Mouse (Mus musculus): Measurements from ENCODE around the gene Ppbp. TPM values are rescaled to one million over a fixed set of nuclear protein-coding genes. Genes with fewer than 3 reads are reported as not detected.
A peak's percentile ranks its signal among the peaks of the same experiment; 100 is the strongest.

Gene Ppbp
- polyA plus RNA-seq, 1 experiment, result 487 TPM

DNA sequence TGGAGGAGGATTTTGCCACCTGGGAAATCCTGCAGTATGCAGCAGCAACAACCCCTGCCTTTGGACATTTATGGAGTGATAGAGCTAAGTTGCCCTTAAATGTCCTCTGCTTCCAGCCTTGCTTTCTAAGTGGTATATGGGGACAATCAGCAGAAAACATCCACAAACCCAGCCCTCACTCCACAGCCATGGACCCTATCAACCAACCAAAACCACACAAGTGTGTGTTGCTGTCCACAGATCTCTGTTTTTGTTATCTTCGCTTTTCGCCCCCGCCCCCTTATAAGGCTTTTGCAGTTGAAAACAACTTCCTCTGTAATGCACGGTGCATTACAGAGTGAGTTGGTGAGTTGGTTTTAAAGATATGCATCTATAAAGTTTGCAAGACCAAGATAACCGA is 7.2 kb downstream of the Ppbp start:
- TF ChIP-seq POLR2A (IDR thresholded peaks at IDR 0.05; ENCODE audit: borderline replicate concordance, control insufficient read depth, low read depth, low read length) (no peak), CTCF (IDR thresholded peaks at IDR 0.05; ENCODE audit: control insufficient read depth, insufficient read depth, low read length) (no peak)
- Histone ChIP-seq H3K27ac (ENCODE audit: control insufficient read depth, insufficient read depth, low read depth, low read length, poor library complexity) (no peak overlapping the region), H3K4me1 (ENCODE audit: control insufficient read depth, insufficient read depth, low read length) (peaks cover 2% of the 10 kb centered on the region; the same call in 1 of the 2 replicates), H3K4me3 (replicated peaks; ENCODE audit: control insufficient read depth, low read depth, low read length) (no peak overlapping the region)
- WGBS, result 8% methylated on average over 5 of the region's 5 CpGs

DNA sequence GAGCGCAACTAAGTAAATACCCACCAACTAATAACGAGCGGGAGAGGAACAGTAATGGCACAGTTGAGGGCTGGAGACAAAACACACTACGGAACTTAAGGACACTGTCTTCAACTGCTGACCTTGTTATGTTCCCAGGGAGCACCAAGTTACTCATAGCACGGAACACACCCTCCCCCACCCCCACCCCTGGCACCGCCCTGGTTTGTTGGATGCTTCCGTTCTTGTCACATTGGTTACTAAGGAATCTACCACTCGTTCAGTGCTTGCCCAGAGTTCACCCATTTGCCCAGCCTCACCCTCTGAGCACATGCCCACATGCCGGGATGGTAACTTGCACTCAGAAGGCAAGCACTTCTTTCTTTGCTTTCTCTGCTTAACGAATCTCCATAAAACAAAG is 9.3 kb downstream of the Ppbp start:
- no peak overlapping the region for H3K4me3 ChIP-seq (replicated peaks; ENCODE audit: control insufficient read depth, low read depth, low read length)
- 87% methylated on average over 10 of the region's 10 CpGs for WGBS
- peaks cover 2% of the 10 kb centered on the region; the same call in 1 of the 2 replicates for H3K4me1 ChIP-seq (ENCODE audit: control insufficient read depth, insufficient read depth, low read length)
- TF ChIP-seq POLR2A (IDR thresholded peaks at IDR 0.05; ENCODE audit: borderline replicate concordance, control insufficient read depth, low read depth, low read length), result no peak
- TF ChIP-seq CTCF (IDR thresholded peaks at IDR 0.05; ENCODE audit: control insufficient read depth, insufficient read depth, low read length), result no peak
- no peak overlapping the region for H3K27ac ChIP-seq (ENCODE audit: control insufficient read depth, insufficient read depth, low read depth, low read length, poor library complexity)

DNA sequence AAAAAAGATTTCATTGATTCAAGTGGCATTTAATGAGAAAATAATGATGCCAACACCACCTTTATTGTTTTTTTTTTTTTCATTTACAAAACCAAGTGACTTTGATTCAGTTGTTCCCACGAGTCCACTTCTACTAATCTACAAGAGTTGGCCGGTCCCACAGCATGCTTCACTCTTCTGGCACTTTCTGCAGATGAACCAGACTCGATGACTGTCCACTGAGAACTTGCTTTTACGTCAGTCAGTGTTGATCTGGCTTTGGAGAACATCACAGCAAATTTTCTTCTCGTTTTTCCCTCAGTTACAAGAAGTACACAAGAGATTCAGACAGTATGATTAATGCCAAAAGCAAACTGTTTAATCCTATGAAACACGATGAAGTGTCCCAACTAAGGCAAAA is 10.5 kb downstream of the Ppbp start:
- H3K4me3 ChIP-seq (replicated peaks; ENCODE audit: control insufficient read depth, low read depth, low read length), result no peak overlapping the region
- no peak for TF ChIP-seq POLR2A (IDR thresholded peaks at IDR 0.05; ENCODE audit: borderline replicate concordance, control insufficient read depth, low read depth, low read length)
- TF ChIP-seq CTCF (IDR thresholded peaks at IDR 0.05; ENCODE audit: control insufficient read depth, insufficient read depth, low read length), result no peak
- no peak overlapping the region for H3K27ac ChIP-seq (ENCODE audit: control insufficient read depth, insufficient read depth, low read depth, low read length, poor library complexity)
- peaks cover 2% of the 10 kb centered on the region; the same call in 1 of the 2 replicates for H3K4me1 ChIP-seq (ENCODE audit: control insufficient read depth, insufficient read depth, low read length)
- 75% methylated on average over 6 of the region's 6 CpGs for WGBS

DNA sequence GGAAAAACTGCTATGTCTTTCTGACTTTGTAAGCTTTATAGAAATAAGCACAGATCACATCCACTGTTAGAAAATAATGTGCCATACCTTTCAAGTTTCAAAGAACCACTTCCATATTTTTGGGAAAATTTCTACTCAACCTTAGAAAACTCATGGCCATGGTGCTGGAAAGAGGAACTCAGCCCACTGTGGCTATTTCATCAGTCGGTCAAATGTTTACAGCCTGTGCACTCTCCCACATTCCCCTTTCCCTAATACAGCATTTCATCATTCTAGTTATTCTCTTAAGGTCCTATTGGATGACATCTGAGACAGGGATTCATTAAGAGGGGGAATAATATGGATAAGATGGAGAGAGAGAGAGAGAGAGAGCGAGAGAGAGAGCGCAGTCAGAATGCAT is 15.4 kb downstream of the Ppbp start:
- H3K4me3 ChIP-seq (replicated peaks; ENCODE audit: control insufficient read depth, low read depth, low read length), result no peak overlapping the region
- no peaks in the 10 kb centered on the region; the same call in 1 of the 2 replicates for H3K4me1 ChIP-seq (ENCODE audit: control insufficient read depth, insufficient read depth, low read length)
- TF ChIP-seq POLR2A (IDR thresholded peaks at IDR 0.05; ENCODE audit: borderline replicate concordance, control insufficient read depth, low read depth, low read length), result no peak
- no peak for TF ChIP-seq CTCF (IDR thresholded peaks at IDR 0.05; ENCODE audit: control insufficient read depth, insufficient read depth, low read length)
- 68% methylated on average over 3 of the region's 3 CpGs for WGBS
- H3K27ac ChIP-seq (ENCODE audit: control insufficient read depth, insufficient read depth, low read depth, low read length, poor library complexity), result no peak overlapping the region

GRCm38 (mm10) chr5:90785659-90786588 is 17.6 kb downstream of the Ppbp start, which contains the start of gene Cxcl3:
Gene Cxcl3, plus strand, starts transcription at chr5:90786103.
- TF ChIP-seq POLR2A (IDR thresholded peaks at IDR 0.05; ENCODE audit: borderline replicate concordance, control insufficient read depth, low read depth, low read length) (no peak), CTCF (IDR thresholded peaks at IDR 0.05; ENCODE audit: control insufficient read depth, insufficient read depth, low read length) (no peak)
- 27% methylated on average over 26 of the region's 26 CpGs for WGBS
- no peaks in the 10 kb centered on the region; the same call in none of the 2 replicates for H3K4me1 ChIP-seq (ENCODE audit: control insufficient read depth, insufficient read depth, low read length)
- H3K4me3 ChIP-seq (replicated peaks; ENCODE audit: control insufficient read depth, low read depth, low read length), result peak within 1 kb of the TSS; percentile 20
- no peak within 1 kb of the TSS for H3K27ac ChIP-seq (ENCODE audit: control insufficient read depth, insufficient read depth, low read depth, low read length, poor library complexity)

DNA sequence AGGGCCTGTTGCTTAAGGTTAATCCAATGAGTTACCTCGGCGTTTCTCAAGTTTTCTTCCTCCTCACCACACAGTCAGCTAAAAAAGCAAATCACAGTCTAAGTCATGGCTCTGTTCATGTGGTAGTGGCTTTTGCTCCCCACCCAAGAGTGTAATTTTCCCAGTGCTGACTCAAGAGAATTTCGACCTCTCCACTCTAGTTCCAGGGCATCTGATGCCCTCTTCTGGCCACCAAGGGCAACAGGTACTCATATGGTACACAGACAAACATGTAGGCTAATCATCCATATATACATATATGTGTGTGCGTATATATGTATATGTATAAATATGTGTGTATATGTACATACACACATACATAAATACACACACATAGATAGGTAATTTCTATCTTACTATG is 19.8 kb downstream of the Ppbp start:
- TF ChIP-seq POLR2A (IDR thresholded peaks at IDR 0.05; ENCODE audit: borderline replicate concordance, control insufficient read depth, low read depth, low read length) (no peak), CTCF (IDR thresholded peaks at IDR 0.05; ENCODE audit: control insufficient read depth, insufficient read depth, low read length) (peak; percentile 30)
- 63% methylated on average over 4 of the region's 4 CpGs for WGBS
- Histone ChIP-seq H3K27ac (ENCODE audit: control insufficient read depth, insufficient read depth, low read depth, low read length, poor library complexity) (no peak overlapping the region), H3K4me3 (replicated peaks; ENCODE audit: control insufficient read depth, low read depth, low read length) (no peak overlapping the region), H3K4me1 (ENCODE audit: control insufficient read depth, insufficient read depth, low read length) (no peaks in the 10 kb centered on the region; the same call in none of the 2 replicates)

- WGBS, result under 1% methylated on average over 11 of the region's 11 CpGs
- Histone ChIP-seq H3K4me3 (replicated peaks; ENCODE audit: control insufficient read depth, low read depth, low read length) (no peak overlapping the region), H3K27ac (ENCODE audit: control insufficient read depth, insufficient read depth, low read depth, low read length, poor library complexity) (peak overlapping the region; percentile 74), H3K4me1 (ENCODE audit: control insufficient read depth, insufficient read depth, low read length) (no peaks in the 10 kb centered on the region; the same call in none of the 2 replicates)
- no peak for TF ChIP-seq POLR2A (IDR thresholded peaks at IDR 0.05; ENCODE audit: borderline replicate concordance, control insufficient read depth, low read depth, low read length)
- no peak for TF ChIP-seq CTCF (IDR thresholded peaks at IDR 0.05; ENCODE audit: control insufficient read depth, insufficient read depth, low read length)
These were observed 21.2 kb downstream of the Ppbp start for GRCm38 (mm10) chr5:90789306-90790073.

DNA sequence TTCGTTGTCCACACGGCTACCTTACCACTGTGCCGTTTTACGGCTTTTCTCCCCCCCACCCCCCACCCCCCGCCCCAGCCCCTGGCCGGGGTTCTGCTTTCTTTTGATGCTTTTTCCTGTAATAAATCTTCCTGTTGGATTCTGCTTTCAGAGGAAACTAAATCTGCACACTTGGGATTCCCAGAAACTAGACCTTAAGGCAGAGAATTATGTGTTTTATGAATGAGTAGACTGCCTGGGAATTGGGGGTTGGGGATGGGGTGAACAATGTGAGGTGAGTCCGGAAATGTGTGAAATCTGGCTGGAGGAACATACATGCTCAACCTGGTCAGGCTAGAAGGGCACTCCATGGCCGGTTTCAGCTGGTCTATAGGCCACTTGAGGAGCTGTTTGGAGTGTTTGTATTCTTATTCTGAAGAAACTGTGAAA is 21.8 kb downstream of the Ppbp start:
- H3K27ac ChIP-seq (ENCODE audit: control insufficient read depth, insufficient read depth, low read depth, low read length, poor library complexity), result peak overlapping the region; percentile 53; the same call in 1 of the 2 replicates
- H3K4me1 ChIP-seq (ENCODE audit: control insufficient read depth, insufficient read depth, low read length), result no peaks in the 10 kb centered on the region; the same call in none of the 2 replicates
- under 1% methylated on average over 8 of the region's 8 CpGs for WGBS
- no peak overlapping the region for H3K4me3 ChIP-seq (replicated peaks; ENCODE audit: control insufficient read depth, low read depth, low read length)
- TF ChIP-seq POLR2A (IDR thresholded peaks at IDR 0.05; ENCODE audit: borderline replicate concordance, control insufficient read depth, low read depth, low read length), result no peak
- TF ChIP-seq CTCF (IDR thresholded peaks at IDR 0.05; ENCODE audit: control insufficient read depth, insufficient read depth, low read length), result no peak

Data from bone marrow, adult 2 months (tissue).